Mouse (Mus musculus) ES-E14 (cell line): Measurements from ENCODE around the gene Ppp2r5c.

ENCODE experiments used
- CHD2 ChIP-seq: IDR thresholded peaks from 2 replicates; pipeline ENCODE4 v1.6.1; 2014; ENCODE audit warnings: mild to moderate bottlenecking, low read depth, low read length, inconsistent platforms
- HCFC1 ChIP-seq: IDR thresholded peaks from 2 replicates; pipeline ENCODE4 v1.6.1; 2012; ENCODE audit warnings: low read length, inconsistent platforms, borderline replicate concordance; ENCODE audit not compliant: insufficient read depth
- MAFK ChIP-seq: IDR thresholded peaks from 2 replicates; pipeline ENCODE4 v1.6.1; 2014; ENCODE audit warnings: mild to moderate bottlenecking, low read depth, low read length, inconsistent platforms; ENCODE audit not compliant: insufficient read depth
- ZC3H11A ChIP-seq: IDR thresholded peaks from 2 replicates; pipeline ENCODE4 v1.6.1; 2012; ENCODE audit warnings: low read depth, mild to moderate bottlenecking, inconsistent platforms, low read length, borderline replicate concordance
- ZNF384 ChIP-seq: IDR thresholded peaks from 2 replicates; pipeline ENCODE4 v1.6.1; 2012; ENCODE audit warnings: low read depth, low read length, inconsistent platforms

DNA sequence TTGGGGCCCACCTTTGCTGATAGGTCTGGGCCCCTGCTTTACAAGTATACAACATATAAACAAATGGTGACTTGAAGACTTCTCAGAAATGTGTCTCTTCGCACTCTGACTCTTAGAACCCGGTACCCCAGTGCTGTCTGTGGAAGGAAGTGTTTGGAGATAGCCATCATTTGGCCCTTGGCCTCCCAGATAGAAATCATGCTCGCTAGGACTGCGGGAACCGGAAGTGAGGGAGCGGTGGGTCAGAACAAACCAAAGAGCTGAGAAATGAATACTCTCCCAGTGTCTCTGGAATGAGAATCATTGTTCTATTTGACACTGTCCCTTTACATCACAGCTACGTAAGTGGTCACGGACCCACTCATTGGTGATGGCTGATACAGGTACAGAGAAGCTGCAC, 93.4 kb downstream of the Ppp2r5c start:
- TF ChIP-seq HCFC1, result no peak
- no peak for TF ChIP-seq ZC3H11A
- no peak for TF ChIP-seq CHD2
- no peak for TF ChIP-seq ZNF384
- TF ChIP-seq MAFK, result no peak
